Mouse (Mus musculus) adrenal gland, adult 2 months (tissue): Measurements from ENCODE around the gene Psors1c2. TPM values are rescaled to one million over a fixed set of nuclear protein-coding genes. Genes with fewer than 3 reads are reported as not detected.
A peak's percentile ranks its signal among the peaks of the same experiment; 100 is the strongest.

Experiments
- DNase-seq: peaks from one replicate; pipeline ENCODE4 v3.0.0; 2021
- polyA plus RNA-seq: library from polyadenylated mRNA; depleted of rRNA; stranded (reverse); fragments of >200 nt; gene quantifications from 2 replicates; pipeline ENCODE4 v1.2.3, GENCODE M21; 2012; rRNA removed
- total RNA-seq, 2 experiments: library from RNA; stranded (reverse); gene quantifications; 2 replicates each; pipeline ENCODE4 v1.2.3; 2021

Gene Psors1c2
- total and polyA plus RNA-seq, 3 experiments, result not detected

GRCm38 (mm10) chr17:35558216-35558615, 25.2 kb downstream of the Psors1c2 start:
- no peak for DNase-seq

GRCm38 (mm10) chr17:35567150-35567549, 34.1 kb downstream of the Psors1c2 start, which contains the start of gene 2300002M23Rik:
2300002M23Rik (plus strand) TSS chr17:35567450.
- no peak for DNase-seq

- no peak for DNase-seq
Observed at GRCm38 (mm10) chr17:35567767-35568166, 34.8 kb downstream of the Psors1c2 start.

- no peak for DNase-seq
Observed at GRCm38 (mm10) chr17:35569091-35569944, 36.3 kb downstream of the Psors1c2 start.

- no peak for DNase-seq
Observed at GRCm38 (mm10) chr17:35570836-35571235, 37.8 kb downstream of the Psors1c2 start.

- no peak for DNase-seq
Observed at GRCm38 (mm10) chr17:35571477-35571876, 38.5 kb downstream of the Psors1c2 start.

- peak; percentile 55 for DNase-seq
Observed at GRCm38 (mm10) chr17:35578211-35578610, 45.2 kb downstream of the Psors1c2 start.

GRCm38 (mm10) chr17:35582900-35583299, 49.9 kb downstream of the Psors1c2 start:
- no peak for DNase-seq

Other genes starting within 250 kb of the Psors1c2 start
- gene H2-Q1, start 212.8 kb upstream of the Psors1c2 start, total RNA-seq, result 1 to 10 TPM in 1 of 2 experiments, under 1 TPM in 1; 0.98 to 3.6 TPM
- 0.04 TPM in 1 of 2 replicates, not detected in the other for gene H2-Q1, start 212.8 kb upstream of the Psors1c2 start, polyA plus RNA-seq
- gene H2-Q2, start 191.0 kb upstream of the Psors1c2 start, total RNA-seq, result 1 to 10 TPM in 1 of 2 experiments, under 1 TPM in 1; 0.61 to 2.5 TPM
- 0.27 TPM in 1 of 2 replicates, not detected in the other for gene H2-Q2, start 191.0 kb upstream of the Psors1c2 start, polyA plus RNA-seq
- gene H2-Q4, start 153.6 kb upstream of the Psors1c2 start, total RNA-seq, result 10 to 100 TPM; 21.1 to 28.8 TPM
- 183 and 203 TPM in 2 replicates for gene H2-Q4, start 153.6 kb upstream of the Psors1c2 start, polyA plus RNA-seq
- 1 to 10 TPM; 3.3 to 7.9 TPM for gene H2-Q6, start 108.4 kb upstream of the Psors1c2 start, total RNA-seq
- 23.0 and 24.7 TPM in 2 replicates for gene H2-Q6, start 108.4 kb upstream of the Psors1c2 start, polyA plus RNA-seq
- gene H2-Q7, start 94.0 kb upstream of the Psors1c2 start, total RNA-seq, result 1 to 10 TPM; 5.0 to 5.7 TPM
- 59.2 and 61.8 TPM in 2 replicates for gene H2-Q7, start 94.0 kb upstream of the Psors1c2 start, polyA plus RNA-seq
- gene H2-Q10, start 63.1 kb upstream of the Psors1c2 start, total RNA-seq, result 10 to 100 TPM in 1 of 2 experiments, 1 to 10 TPM in 1; 3.0 to 11.9 TPM
- gene H2-Q10, start 63.1 kb upstream of the Psors1c2 start, polyA plus RNA-seq, result 37.5 and 46.4 TPM in 2 replicates
- gene Pou5f1, start 27.2 kb upstream of the Psors1c2 start, total RNA-seq, result not detected
- gene Pou5f1, start 27.2 kb upstream of the Psors1c2 start, polyA plus RNA-seq, result not detected in 2 replicates
- gene Tcf19, start 16.4 kb upstream of the Psors1c2 start, total RNA-seq, result 1 to 10 TPM; 4.6 to 5.0 TPM
- gene Tcf19, start 16.4 kb upstream of the Psors1c2 start, polyA plus RNA-seq, result 7.6 and 9.5 TPM in 2 replicates
- gene Cchcr1, start 16.1 kb upstream of the Psors1c2 start, total RNA-seq, result 1 to 10 TPM; 6.2 to 8.0 TPM
- gene Cchcr1, start 16.1 kb upstream of the Psors1c2 start, polyA plus RNA-seq, result 2.9 and 3.9 TPM in 2 replicates
- gene Cdsn, start 18.9 kb downstream of the Psors1c2 start, total RNA-seq, result under 1 TPM; 0.20 to 0.62 TPM
- gene Cdsn, start 18.9 kb downstream of the Psors1c2 start, polyA plus RNA-seq, result 7.3 and 7.4 TPM in 2 replicates
- not detected for gene 2300002M23Rik, start 34.2 kb downstream of the Psors1c2 start, total RNA-seq
- gene 2300002M23Rik, start 34.2 kb downstream of the Psors1c2 start, polyA plus RNA-seq, result not detected in 2 replicates
- not detected for gene Sfta2, start 68.3 kb downstream of the Psors1c2 start, total RNA-seq
- not detected in 2 replicates for gene Sfta2, start 68.3 kb downstream of the Psors1c2 start, polyA plus RNA-seq
- not detected for gene Gm9573, start 93.4 kb downstream of the Psors1c2 start, total RNA-seq
- gene Gm9573, start 93.4 kb downstream of the Psors1c2 start, polyA plus RNA-seq, result not detected in 2 replicates
- gene Mucl3, start 110.5 kb downstream of the Psors1c2 start, total RNA-seq, result not detected
- 0.18 TPM in 1 of 2 replicates, not detected in the other for gene Mucl3, start 110.5 kb downstream of the Psors1c2 start, polyA plus RNA-seq
- gene Vars2, start 134.4 kb downstream of the Psors1c2 start, total RNA-seq, result 10 to 100 TPM; 36.4 to 38.6 TPM
- 75.5 and 77.3 TPM in 2 replicates for gene Vars2, start 134.4 kb downstream of the Psors1c2 start, polyA plus RNA-seq
- gene Gtf2h4, start 140.5 kb downstream of the Psors1c2 start, total RNA-seq, result 10 to 100 TPM; 18.6 to 25.3 TPM
- gene Gtf2h4, start 140.5 kb downstream of the Psors1c2 start, polyA plus RNA-seq, result 22.5 and 23.4 TPM in 2 replicates
- gene Ddr1, start 171.4 kb downstream of the Psors1c2 start, total RNA-seq, result 10 to 100 TPM; 30.0 to 58.8 TPM
- gene Ddr1, start 171.4 kb downstream of the Psors1c2 start, polyA plus RNA-seq, result 58.0 and 61.6 TPM in 2 replicates